Mouse (Mus musculus) hindbrain, embryonic 10.5 days (tissue): ENCODE data around the gene Lrtm2. TPM values are rescaled to one million over a fixed set of nuclear protein-coding genes. Genes with fewer than 3 reads are reported as not detected.

Source experiments
- DNase-seq: peaks from one replicate; pipeline ENCODE4 v3.0.0-alpha.2; 2017; ENCODE audit warnings: low spot score
- H3K27ac ChIP-seq: fragments of 300-500 bp; sonication (generic); 2 replicates; pipeline ENCODE4 v1.5.1; 2016; ENCODE audit warnings: mild to moderate bottlenecking, moderate library complexity
- H3K27me3 ChIP-seq: fragments of 300-500 bp; sonication (generic); 2 replicates; pipeline ENCODE4 v1.6.1; 2016; ENCODE audit warnings: mild to moderate bottlenecking; ENCODE audit not compliant: poor library complexity, insufficient read depth, severe bottlenecking
- H3K36me3 ChIP-seq: fragments of 300-500 bp; sonication (generic); 2 replicates; pipeline ENCODE4 v1.6.1; 2016; ENCODE audit warnings: mild to moderate bottlenecking, moderate library complexity
- H3K4me1 ChIP-seq: fragments of 300-500 bp; sonication (generic); replicated peaks from 2 replicates; pipeline ENCODE4 v1.6.1; 2016; ENCODE audit warnings: mild to moderate bottlenecking
- H3K4me3 ChIP-seq: fragments of 300-500 bp; sonication (generic); 2 replicates; pipeline ENCODE4 v1.5.1; 2016; ENCODE audit warnings: mild to moderate bottlenecking, moderate library complexity
- H3K9me3 ChIP-seq: fragments of 300-500 bp; sonication (generic); 2 replicates; pipeline ENCODE4 v1.6.1; 2016; ENCODE audit warnings: mild to moderate bottlenecking, moderate library complexity
- WGBS: fragments of 180-500 bp; shearing (Covaris S2); methylation state at CpG from one replicate; pipeline ENCODE4 v1.1.7; 2016; 5-methylcytosine and 5-hydroxymethylcytosine counted together
- polyA plus RNA-seq: library from polyadenylated mRNA; unstranded; fragments of >200 nt; fragmentation: Nextera tagmentation; extraction: Ambion mirVana; gene quantifications from 2 replicates; pipeline ENCODE4 v1.2.1, GENCODE M21; 2016

Lrtm2 gene
- polyA plus RNA-seq, 1 experiment from 2014 or later = 0.16 TPM

DNA sequence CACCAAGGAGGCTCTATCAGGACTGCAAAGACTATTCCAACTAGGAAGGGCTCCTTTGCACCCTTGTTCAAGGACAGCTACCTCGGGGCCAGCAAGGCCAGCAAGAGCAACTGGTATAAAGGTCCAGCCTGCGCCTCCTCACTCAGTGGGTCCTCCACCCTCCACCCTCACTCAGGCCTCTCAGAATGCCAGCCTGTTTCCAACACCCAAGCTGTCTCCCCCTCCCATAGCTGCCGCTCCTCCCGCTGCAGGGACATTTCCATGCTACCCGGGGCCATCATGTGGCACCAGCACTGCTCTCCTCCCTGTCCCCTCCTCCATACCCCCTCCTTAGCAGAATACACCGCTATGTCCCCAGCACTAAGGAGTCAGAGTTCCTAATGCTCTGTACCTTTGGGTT is 630 bp downstream of the Lrtm2 start:
- DNase-seq = no peak
- Histone ChIP-seq H3K36me3 (no peaks in the 10 kb centered on the region), H3K4me1 (peaks cover 54% of the 10 kb centered on the region), H3K9me3 (no peaks in the 10 kb centered on the region), H3K27ac (no peak overlapping the region), H3K27me3 (peaks cover 93% of the 10 kb centered on the region), H3K4me3 (peak overlapping the region; percentile 51)
- 16% methylated on average over 6 of the region's 6 CpGs for WGBS

DNA sequence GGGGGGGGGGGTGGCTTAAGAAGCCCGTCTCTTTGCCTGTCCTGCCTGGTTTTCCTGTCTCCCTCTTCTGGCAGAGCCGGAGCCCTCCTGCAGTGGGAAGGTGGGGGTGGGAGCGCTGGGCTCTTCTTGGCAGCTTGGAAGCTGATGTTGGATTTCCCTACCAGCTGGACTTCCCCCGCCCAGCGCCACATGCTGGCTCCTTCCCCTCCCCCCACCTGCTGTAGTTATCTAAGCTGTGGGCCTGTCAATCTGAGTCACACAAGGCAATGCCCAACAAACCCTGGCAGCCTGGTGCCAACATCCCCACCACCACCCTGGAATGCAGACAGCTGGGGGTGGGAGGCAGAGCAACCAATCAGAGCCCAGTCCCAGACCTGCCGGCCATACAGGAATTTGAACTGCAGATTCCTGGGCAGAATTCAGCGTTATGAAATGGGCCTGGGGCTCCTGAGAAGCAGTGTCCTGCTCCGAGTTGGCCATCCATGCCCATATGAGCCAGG is 1.3 kb downstream of the Lrtm2 start:
- Histone ChIP-seq H3K4me3 (0 out of 2 replicates have a peak overlapping the region, but pooled peaks have one; percentile 9), H3K27ac (no peak overlapping the region), H3K27me3 (peaks cover 93% of the 10 kb centered on the region), H3K36me3 (no peaks in the 10 kb centered on the region), H3K9me3 (no peaks in the 10 kb centered on the region), H3K4me1 (peaks cover 54% of the 10 kb centered on the region)
- WGBS = under 1% methylated on average over 8 of the region's 8 CpGs
- DNase-seq = peak; percentile 39

- H3K27me3 ChIP-seq = peaks cover 92% of the 10 kb centered on the region
- H3K36me3 ChIP-seq = no peaks in the 10 kb centered on the region
- 8% methylated on average over 11 of the region's 11 CpGs for WGBS
- peaks cover 51% of the 10 kb centered on the region for H3K4me1 ChIP-seq
- H3K4me3 ChIP-seq = 0 out of 2 replicates have a peak overlapping the region, but pooled peaks have one; percentile 9
- no peaks in the 10 kb centered on the region for H3K9me3 ChIP-seq
- H3K27ac ChIP-seq = no peak overlapping the region
- DNase-seq = no peak
These were observed 1.9 kb downstream of the Lrtm2 start for GRCm38 (mm10) chr6:119328521-119329115.

DNA sequence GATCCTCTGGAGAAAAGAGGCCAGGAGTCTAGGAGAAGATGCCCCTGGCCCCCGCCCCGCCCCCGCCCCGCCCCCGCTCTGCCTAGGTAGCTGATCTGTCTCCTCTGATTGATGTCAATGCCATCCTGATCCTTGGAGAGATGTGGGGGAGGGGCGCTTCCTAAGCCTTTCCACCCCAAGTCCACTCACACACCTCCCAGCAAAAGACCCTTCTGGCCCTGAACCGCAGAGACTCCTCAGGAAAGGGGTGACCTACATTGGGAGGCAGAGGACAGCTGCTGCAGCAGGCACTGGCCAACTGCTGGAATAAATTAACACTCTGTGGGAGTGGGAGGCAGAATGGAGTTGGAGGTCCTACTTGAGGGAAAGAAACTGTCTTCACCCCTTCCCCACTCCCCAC is 4.0 kb downstream of the Lrtm2 start:
- WGBS = 37% methylated on average over 7 of the region's 7 CpGs
- Histone ChIP-seq H3K27me3 (peaks cover 73% of the 10 kb centered on the region), H3K4me3 (no peak overlapping the region), H3K4me1 (peaks cover 46% of the 10 kb centered on the region), H3K9me3 (no peaks in the 10 kb centered on the region), H3K36me3 (no peaks in the 10 kb centered on the region), H3K27ac (no peak overlapping the region)
- no peak for DNase-seq

GRCm38 (mm10) chr6:119325978-119326377 is 4.6 kb downstream of the Lrtm2 start:
- Histone ChIP-seq H3K4me3 (no peak overlapping the region), H3K9me3 (no peaks in the 10 kb centered on the region), H3K4me1 (peaks cover 43% of the 10 kb centered on the region), H3K27me3 (peaks cover 68% of the 10 kb centered on the region), H3K36me3 (no peaks in the 10 kb centered on the region), H3K27ac (no peak overlapping the region)
- WGBS = 69% methylated on average over 6 of the region's 6 CpGs
- no peak for DNase-seq

DNA sequence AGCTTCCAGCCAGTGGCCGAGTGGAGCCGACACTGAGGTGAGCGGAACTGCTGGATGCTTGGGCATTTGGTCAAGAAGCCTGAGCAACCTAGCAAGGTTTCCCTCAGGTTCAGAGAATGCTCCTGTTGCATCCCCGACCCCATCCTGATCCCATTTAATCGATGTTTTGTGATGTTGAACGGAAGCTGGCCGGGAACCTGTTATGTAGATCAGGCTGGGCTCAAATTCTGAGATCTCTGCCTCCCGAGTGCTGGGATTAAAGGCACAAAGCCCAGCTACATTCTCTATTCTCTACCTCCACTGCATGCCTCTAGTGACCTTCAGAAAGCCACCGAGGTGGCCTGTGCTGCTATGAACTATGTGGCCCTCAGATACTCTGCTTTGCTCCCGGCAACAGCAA is 5.8 kb downstream of the Lrtm2 start:
- DNase-seq = no peak
- Histone ChIP-seq H3K4me3 (no peak overlapping the region), H3K4me1 (peaks cover 31% of the 10 kb centered on the region), H3K27me3 (peaks cover 56% of the 10 kb centered on the region), H3K27ac (no peak overlapping the region), H3K36me3 (no peaks in the 10 kb centered on the region), H3K9me3 (no peaks in the 10 kb centered on the region)
- 48% methylated on average over 10 of the region's 10 CpGs for WGBS

DNA sequence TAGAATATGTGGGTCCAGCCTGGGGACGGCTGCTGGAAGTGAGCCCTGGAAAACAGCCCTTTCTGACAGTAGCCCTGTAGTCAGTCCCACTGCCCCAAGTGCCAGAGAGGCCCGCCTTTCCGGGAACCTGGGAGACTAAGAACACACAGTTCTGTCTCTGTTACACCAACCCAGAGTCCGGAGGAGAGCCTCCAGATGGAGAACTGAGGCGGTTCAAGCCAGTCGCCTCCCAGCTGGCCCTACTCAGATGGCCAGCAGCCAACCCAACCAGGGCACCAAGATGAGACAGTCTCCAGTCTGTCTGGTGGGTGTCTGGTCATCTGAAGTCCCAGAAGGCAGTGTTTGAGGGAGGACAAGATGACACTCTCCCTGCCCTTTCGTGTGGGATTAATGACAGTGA is 8.8 kb downstream of the Lrtm2 start:
- Histone ChIP-seq H3K4me3 (no peak overlapping the region), H3K36me3 (no peaks in the 10 kb centered on the region), H3K27me3 (peaks cover 25% of the 10 kb centered on the region), H3K9me3 (no peaks in the 10 kb centered on the region), H3K27ac (no peak overlapping the region), H3K4me1 (peaks cover 12% of the 10 kb centered on the region)
- 82% methylated on average over 7 of the region's 7 CpGs for WGBS
- DNase-seq = no peak

DNA sequence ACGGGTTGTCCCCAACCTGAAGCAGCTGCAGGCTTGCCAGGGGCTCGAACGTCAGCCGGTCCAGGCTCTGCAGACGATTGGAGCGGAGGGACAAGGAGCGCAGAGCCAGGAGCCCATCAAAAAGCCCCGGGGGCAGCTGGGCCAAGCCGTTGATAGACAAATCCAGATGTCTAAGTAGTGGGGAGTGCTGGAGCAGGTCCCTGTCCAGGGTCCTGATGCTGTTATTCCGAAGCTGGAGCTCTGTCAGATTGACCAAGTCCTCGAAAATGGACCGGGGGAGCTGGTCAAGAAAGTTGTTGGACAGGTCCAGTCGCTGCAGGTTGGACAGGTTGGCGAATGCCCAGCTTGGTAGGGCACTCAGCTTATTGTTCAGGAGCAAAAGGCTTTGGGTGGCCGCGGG is 10.1 kb downstream of the Lrtm2 start:
- Histone ChIP-seq H3K27me3 (peaks cover 15% of the 10 kb centered on the region), H3K4me1 (0 out of 2 replicates have a peak, but pooled peaks cover 3% of the 10 kb centered on the region), H3K36me3 (no peaks in the 10 kb centered on the region), H3K9me3 (no peaks in the 10 kb centered on the region), H3K27ac (no peak overlapping the region), H3K4me3 (no peak overlapping the region)
- WGBS = 41% methylated on average over 16 of the region's 16 CpGs
- peak; percentile 56 for DNase-seq

- Histone ChIP-seq H3K9me3 (no peaks in the 10 kb centered on the region), H3K36me3 (no peaks in the 10 kb centered on the region), H3K27ac (no peak overlapping the region), H3K4me1 (peaks cover 8% of the 10 kb centered on the region), H3K4me3 (no peak overlapping the region), H3K27me3 (peaks cover 4% of the 10 kb centered on the region; the same call in 1 of the 2 replicates)
- 86% methylated on average over 2 of the region's 2 CpGs for WGBS
- no peak for DNase-seq
These were observed 11.2 kb downstream of the Lrtm2 start for GRCm38 (mm10) chr6:119319358-119319757.

GRCm38 (mm10) chr6:119318732-119319131 is 11.8 kb downstream of the Lrtm2 start:
- DNase-seq = no peak
- H3K27me3 ChIP-seq = no peaks in the 10 kb centered on the region
- H3K4me1 ChIP-seq = peaks cover 15% of the 10 kb centered on the region
- 70% methylated on average over 9 of the region's 9 CpGs for WGBS
- no peaks in the 10 kb centered on the region for H3K9me3 ChIP-seq
- H3K36me3 ChIP-seq = no peaks in the 10 kb centered on the region
- H3K4me3 ChIP-seq = no peak overlapping the region
- H3K27ac ChIP-seq = no peak overlapping the region

GRCm38 (mm10) chr6:119314751-119315476 is 15.7 kb downstream of the Lrtm2 start:
- no peak for DNase-seq
- Histone ChIP-seq H3K27me3 (no peaks in the 10 kb centered on the region), H3K9me3 (no peaks in the 10 kb centered on the region), H3K36me3 (no peaks in the 10 kb centered on the region), H3K27ac (no peak overlapping the region), H3K4me1 (peaks cover 17% of the 10 kb centered on the region), H3K4me3 (no peak overlapping the region)
- 65% methylated on average over 7 of the region's 7 CpGs for WGBS

DNA sequence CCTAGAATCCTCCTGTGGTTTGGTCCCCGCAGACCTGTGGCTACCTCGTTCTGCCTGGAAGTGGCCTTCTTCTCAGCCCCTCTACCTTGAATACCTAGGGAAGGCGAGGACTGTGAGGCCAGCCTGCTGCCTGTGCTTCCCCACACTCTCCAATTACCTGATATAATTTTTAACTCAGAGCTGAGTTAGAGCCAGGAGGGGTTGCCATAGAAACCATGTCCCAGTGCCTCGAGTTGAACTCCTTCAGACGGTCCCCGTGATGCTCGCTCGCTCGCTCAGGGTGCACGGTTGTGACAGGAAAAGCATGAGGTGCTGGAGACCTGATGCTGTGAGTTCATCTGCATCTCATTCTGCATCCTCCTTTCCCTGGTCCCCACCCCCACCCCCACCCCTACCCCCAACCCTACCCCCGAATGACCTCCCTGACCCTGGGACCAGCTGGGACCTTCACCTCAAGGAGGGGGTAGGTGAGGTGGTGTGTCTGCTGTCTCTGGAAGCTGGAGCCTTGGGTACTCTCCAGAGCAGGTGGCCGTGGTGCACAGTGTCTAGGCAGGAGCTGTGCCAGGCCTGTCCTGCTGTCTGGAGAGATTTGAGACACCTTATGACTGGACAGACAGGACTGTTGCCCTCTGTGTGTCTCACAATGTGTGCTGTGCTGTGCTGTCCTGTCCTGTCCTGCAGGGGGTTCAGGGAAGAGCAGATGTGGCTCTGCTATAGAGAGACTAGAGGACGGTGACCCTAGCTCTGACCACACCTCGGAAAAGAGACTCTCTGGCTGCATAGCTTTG is 16.8 kb downstream of the Lrtm2 start:
- Histone ChIP-seq H3K36me3 (no peaks in the 10 kb centered on the region), H3K27me3 (no peaks in the 10 kb centered on the region), H3K27ac (peak overlapping the region; percentile 18; the same call in 1 of the 2 replicates), H3K4me1 (peaks cover 17% of the 10 kb centered on the region), H3K9me3 (no peaks in the 10 kb centered on the region), H3K4me3 (no peak overlapping the region)
- 57% methylated on average over 14 of the region's 14 CpGs for WGBS
- no peak for DNase-seq

DNA sequence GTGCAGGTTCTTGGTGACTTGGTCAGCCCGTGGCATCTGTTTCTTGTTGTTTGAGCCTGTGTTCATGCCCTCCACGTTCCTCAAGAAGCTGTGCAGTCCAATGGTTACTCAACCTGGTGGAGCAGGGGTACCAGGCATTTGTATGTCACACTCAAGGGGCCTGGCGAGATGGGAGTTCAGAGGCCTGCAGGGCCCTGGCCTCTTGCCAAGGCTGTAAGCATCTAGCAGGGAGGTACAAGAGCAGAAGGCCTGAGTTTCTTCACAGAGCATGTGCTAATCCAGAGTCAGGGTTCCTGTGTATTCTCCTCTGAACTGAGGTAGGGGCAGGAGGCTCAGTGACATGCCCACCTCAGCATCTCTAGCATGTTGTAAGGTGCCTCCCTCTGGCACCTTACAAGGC is 17.5 kb downstream of the Lrtm2 start:
- Histone ChIP-seq H3K4me3 (no peak overlapping the region), H3K9me3 (no peaks in the 10 kb centered on the region), H3K27ac (no peak overlapping the region), H3K36me3 (no peaks in the 10 kb centered on the region), H3K4me1 (peaks cover 17% of the 10 kb centered on the region), H3K27me3 (no peaks in the 10 kb centered on the region)
- no peak for DNase-seq
- 83% methylated on average over 3 of the region's 3 CpGs for WGBS
